Mouse (Mus musculus) embryonic fibroblast, embryonic 13.5 days (primary cell): ENCODE data around the gene Itga9. TPM values are rescaled to one million over a fixed set of nuclear protein-coding genes. Genes with fewer than 3 reads are reported as not detected.
"Not testable (repeated sequence)": the region's sequence is repeated elsewhere in the genome, so short reads cannot be mapped to it uniquely, and the experiment has no call there.

Experiments used
- H3K27ac ChIP-seq: 2 replicates; pipeline ENCODE4 v1.5.1; 2012; ENCODE audit warnings: low read length, control low read depth, inconsistent platforms; ENCODE audit not compliant: insufficient read depth
- H3K4me1 ChIP-seq: 2 replicates; pipeline ENCODE4 v1.6.1; 2011; ENCODE audit warnings: low read length; ENCODE audit not compliant: control insufficient read depth, insufficient read depth
- H3K4me3 ChIP-seq: 2 replicates; pipeline ENCODE4 v1.5.1; 2011; ENCODE audit warnings: mild to moderate bottlenecking, control low read depth, low read length; ENCODE audit not compliant: insufficient read depth
- CTCF ChIP-seq: IDR thresholded peaks from 2 replicates; pipeline ENCODE4 v1.5.1; 2011; ENCODE audit warnings: mild to moderate bottlenecking, control low read depth, low read length, moderate library complexity, borderline replicate concordance; ENCODE audit not compliant: insufficient read depth
- POLR2A ChIP-seq: IDR thresholded peaks from 2 replicates; pipeline ENCODE4 v1.6.1; 2011; ENCODE audit warnings: low read depth, mild to moderate bottlenecking, control low read depth, low read length, moderate library complexity
- polyA plus RNA-seq: library from polyadenylated mRNA; stranded (reverse); fragments of >200 nt; gene quantifications from 2 replicates; pipeline ENCODE4 v1.2.4, GENCODE M21; 2011; ENCODE audit warnings: low read depth; ENCODE audit not compliant: missing spikeins, insufficient read length

The Itga9 gene
- polyA plus RNA-seq, 1 experiment, result 22.9 TPM

DNA sequence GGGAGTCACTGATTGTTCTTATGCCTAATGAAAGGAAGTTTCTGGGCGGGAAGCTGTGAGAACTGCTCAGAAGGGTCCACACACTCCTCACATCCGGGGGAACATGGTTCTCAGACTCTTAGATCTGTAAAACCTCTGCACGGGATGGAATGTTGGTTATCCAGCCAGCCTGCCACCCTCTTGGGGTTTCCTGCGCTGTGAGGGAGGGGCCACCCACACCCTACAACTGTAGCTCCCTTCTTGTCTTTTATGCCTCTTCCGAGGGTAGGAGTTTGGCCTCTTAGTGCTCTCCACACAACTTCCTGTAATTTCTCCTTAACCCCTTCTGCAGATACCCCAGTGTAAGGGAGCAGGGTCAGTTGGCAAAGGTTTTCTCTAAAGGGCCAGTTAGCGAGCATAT lies 23.7 kb upstream of the Itga9 start:
- no peak overlapping the region for H3K27ac ChIP-seq
- no peak overlapping the region for H3K4me3 ChIP-seq
- H3K4me1 ChIP-seq, result no peaks in the 10 kb centered on the region
- TF ChIP-seq POLR2A, result no peak
- no peak for TF ChIP-seq CTCF

DNA sequence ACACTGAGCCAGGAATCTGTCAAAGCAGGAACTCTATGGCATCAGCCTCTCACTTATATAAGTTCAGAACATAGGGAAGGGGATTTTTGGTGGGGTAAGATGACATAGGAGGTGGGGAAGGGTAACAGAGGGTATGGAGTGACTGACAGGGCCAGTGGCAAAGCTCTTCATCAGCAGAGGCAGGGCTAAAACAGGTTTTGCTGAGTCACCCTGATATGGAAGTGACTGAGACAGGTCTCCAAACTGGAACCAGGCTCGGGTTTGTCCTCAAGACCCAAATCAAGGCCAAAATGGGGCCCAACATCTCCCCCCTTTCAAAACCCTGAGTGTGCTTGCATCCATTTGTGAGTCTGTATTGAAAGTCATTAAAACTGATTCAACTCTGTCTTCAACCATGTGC lies 21.7 kb upstream of the Itga9 start:
- TF ChIP-seq CTCF (no peak), POLR2A (no peak)
- Histone ChIP-seq H3K4me3 (no peak overlapping the region), H3K27ac (no peak overlapping the region), H3K4me1 (peaks cover 2% of the 10 kb centered on the region; the same call in 1 of the 2 replicates)

DNA sequence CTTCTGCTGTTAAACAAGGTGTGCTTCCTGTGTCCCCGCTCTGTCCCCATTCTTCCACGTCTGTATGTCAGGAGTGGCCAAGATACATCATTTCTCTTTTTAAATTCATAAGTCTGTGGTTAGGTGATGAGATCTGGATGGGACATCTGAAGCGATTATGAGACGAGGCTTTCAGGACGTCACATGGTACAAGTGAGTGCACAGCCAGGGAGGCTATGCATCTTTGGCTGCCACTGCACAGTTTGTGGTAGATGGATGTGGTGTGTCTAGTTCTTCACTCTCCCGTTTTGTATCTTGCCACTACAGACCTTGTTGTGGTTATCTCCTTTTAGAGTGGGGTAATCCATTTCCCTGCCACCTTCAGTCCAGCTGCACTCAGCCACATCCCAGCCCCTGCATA lies 20.5 kb upstream of the Itga9 start:
- Histone ChIP-seq H3K4me1 (peaks cover 2% of the 10 kb centered on the region; the same call in 1 of the 2 replicates), H3K4me3 (no peak overlapping the region), H3K27ac (no peak overlapping the region)
- TF ChIP-seq CTCF (no peak), POLR2A (no peak)

DNA sequence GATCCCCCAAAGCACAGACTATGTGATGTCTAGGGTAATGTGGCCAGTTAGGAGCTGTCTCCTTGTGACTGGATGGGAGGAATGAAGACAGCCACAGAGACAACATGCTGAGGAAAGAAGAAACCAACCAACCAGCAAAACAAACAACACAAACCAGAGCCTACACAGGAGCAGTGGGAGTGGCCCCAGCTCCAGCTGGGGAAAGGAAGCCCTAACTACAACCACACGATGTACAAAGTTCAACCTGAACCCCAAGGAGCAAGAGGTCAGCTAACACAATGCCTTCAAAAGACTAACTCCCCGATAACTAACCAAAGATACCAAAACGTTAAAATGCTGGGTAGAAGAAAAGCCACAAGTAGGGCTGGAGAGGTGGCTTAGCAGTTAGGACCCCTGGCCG lies 19.4 kb upstream of the Itga9 start:
- H3K4me1 ChIP-seq, result peaks cover 2% of the 10 kb centered on the region; the same call in 1 of the 2 replicates
- TF ChIP-seq CTCF, result no peak
- no peak for TF ChIP-seq POLR2A
- H3K4me3 ChIP-seq, result no peak overlapping the region
- no peak overlapping the region for H3K27ac ChIP-seq

DNA sequence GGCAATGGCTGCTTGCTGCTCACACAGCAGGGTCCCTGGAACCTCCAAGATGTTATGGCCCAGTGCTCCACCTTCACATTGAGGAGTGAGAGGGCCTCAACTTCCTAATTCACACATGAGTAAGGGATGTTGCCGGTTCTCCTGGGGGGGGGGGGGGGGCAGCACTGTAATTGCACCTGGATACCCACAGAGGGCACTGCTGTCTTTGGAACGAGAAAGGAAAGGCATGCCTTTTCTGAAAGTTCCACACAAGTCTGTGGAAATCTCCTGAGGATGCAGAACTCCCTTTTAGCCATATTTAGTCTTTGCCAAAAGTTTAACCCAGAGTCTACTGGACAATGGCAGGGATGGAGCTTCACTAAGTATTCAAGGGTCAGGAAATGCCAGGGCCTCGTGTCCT lies 17.2 kb upstream of the Itga9 start:
- Histone ChIP-seq H3K27ac (no peak overlapping the region), H3K4me1 (peaks cover 2% of the 10 kb centered on the region; the same call in 1 of the 2 replicates), H3K4me3 (no peak overlapping the region)
- TF ChIP-seq POLR2A, result no peak
- no peak for TF ChIP-seq CTCF

DNA sequence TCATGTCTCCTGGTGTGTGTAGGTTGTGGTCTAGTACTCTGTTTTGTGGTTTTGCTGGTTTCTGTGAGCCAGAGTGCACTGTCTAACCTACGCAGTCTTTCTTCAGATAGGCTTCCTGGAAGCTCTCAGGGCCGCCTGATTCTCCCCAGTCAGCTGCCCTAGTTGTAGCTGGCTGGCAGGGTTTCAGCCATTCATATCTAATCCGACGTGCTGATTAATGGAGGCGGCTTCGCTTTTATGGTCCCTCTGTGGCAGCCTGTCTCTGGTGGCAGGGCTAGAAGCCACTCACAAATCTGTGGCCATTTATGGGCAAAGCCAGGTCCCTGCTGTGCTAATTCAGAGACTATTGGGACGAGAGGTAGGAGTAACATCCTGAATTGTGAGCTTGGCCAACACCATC lies 16.3 kb upstream of the Itga9 start:
- Histone ChIP-seq H3K27ac (no peak overlapping the region), H3K4me3 (no peak overlapping the region), H3K4me1 (peaks cover 2% of the 10 kb centered on the region; the same call in 1 of the 2 replicates)
- TF ChIP-seq POLR2A (no peak), CTCF (no peak)

DNA sequence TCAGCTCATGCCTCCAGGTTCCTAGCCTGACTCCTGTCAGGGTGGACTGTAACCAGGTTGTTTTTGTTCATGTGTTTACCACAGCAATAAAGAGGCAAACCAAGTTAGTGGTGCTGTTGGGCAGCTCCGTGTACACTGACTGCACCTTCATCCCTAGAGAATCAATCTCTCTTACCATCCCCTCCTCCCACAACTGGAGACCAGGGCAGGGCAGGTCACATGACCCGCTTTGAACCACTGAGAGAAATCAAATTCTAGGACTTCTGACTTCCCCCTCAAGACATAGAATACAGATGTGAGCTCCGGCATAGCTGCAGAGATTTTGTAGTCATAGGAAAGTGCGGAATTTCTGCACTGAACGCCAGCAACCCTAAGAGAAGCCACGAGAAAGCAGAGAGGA lies 14.9 kb upstream of the Itga9 start:
- Histone ChIP-seq H3K4me3 (no peak overlapping the region), H3K4me1 (peaks cover 2% of the 10 kb centered on the region; the same call in 1 of the 2 replicates), H3K27ac (no peak overlapping the region)
- no peak for TF ChIP-seq POLR2A
- no peak for TF ChIP-seq CTCF

DNA sequence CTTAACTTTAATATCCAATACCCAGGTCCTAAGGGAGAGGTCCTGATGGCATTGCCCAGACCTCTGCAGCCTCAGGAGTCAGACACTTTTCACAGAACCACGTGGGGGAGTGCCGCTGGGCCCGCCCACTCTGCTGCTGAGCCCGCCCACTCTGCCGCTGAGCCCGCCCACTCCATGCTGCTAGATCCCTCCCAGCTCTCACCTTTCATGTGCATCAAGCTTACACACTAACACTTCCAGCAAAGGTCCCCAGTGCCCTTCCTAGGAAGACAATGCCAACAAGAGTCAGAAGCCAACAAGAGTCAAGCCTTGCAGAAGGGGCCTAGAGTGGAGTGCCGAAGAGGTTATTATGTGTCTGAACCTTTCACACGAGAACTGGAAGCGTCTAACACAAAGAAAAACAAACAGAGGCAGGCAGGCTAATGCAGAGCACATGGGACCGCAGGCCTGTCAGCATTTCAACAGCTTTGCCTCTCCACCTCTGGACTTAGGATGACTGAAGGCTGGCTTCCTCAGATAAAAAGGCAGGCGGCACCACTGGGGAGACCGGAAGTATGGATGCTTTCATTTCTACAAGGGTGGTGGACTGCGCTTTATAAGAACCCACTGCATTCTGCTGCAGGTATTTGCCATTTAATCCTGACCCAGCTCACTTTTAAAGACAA lies 13.8 kb upstream of the Itga9 start:
- peaks cover 2% of the 10 kb centered on the region; the same call in 1 of the 2 replicates for H3K4me1 ChIP-seq
- TF ChIP-seq POLR2A (no peak), CTCF (no peak)
- no peak overlapping the region for H3K27ac ChIP-seq
- no peak overlapping the region for H3K4me3 ChIP-seq

DNA sequence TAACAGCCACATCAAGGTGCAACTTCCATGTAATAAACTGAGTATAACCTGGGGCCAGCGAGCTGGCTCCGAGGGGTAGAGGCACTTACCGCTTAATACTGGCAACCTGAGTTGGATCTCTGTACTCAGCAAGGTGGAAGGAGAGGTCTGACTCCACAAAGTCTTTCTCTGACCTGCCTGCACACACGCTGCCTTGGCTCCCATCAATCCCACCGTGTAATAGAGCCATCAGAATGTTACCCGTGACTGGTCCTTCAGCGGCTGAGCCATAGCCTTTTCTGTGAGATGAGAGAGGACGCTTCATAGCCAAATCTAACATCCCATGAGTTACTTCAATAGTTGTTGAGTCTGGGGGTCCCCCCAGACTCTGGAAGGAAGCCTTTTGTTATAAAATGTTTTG lies 13.0 kb upstream of the Itga9 start:
- no peak overlapping the region for H3K4me3 ChIP-seq
- no peak overlapping the region for H3K27ac ChIP-seq
- TF ChIP-seq CTCF (no peak), POLR2A (no peak)
- H3K4me1 ChIP-seq, result peaks cover 2% of the 10 kb centered on the region; the same call in 1 of the 2 replicates

DNA sequence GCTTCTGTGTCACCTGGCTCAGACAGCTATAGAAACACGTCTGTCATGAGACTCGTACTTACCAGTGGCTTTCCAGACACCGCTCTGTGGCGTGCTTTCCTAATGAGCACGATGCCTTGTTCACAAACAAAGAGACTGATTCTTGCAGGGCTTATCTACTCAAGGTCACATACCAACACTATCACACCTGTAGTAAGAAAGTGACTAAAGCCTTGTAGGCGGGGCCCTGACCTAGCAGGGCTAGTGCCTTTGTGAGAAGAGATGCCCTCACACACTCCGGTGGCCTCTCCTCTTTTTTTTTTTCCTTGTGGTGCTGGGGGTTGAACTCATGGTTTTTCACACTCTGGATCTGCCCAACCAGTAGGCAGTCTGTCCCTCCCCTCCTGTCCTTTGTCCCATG lies 9.7 kb upstream of the Itga9 start:
- Histone ChIP-seq H3K27ac (no peak overlapping the region), H3K4me3 (no peak overlapping the region), H3K4me1 (no peaks in the 10 kb centered on the region)
- TF ChIP-seq POLR2A (no peak), CTCF (no peak)

DNA sequence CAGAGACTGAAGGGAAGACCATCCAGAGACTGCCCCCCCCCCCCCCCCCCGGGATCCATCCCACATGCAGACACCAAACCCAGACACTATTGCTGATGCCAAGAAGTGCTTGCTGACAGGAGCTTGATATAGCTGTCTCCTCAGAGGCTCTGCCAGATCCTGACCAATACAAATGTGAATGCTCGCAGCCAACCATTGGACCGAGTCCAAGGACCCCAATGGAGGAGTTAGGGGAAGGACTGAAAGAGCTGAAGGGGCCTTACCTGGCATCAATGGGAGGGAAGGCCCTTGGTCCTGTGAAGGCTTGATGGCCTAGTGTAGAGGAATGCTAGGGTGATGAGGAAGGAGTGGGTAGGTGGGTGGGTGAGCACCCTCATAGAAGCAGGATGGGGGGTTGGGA lies 6.1 kb upstream of the Itga9 start:
- not testable (repeated sequence) for H3K4me1 ChIP-seq, H3K27ac ChIP-seq, H3K4me3 ChIP-seq
